Mouse (Mus musculus) hematopoietic stem cell, adult 5-6 weeks (primary cell): ENCODE data around the gene Ptpre. TPM values are rescaled to one million over a fixed set of nuclear protein-coding genes. Genes with fewer than 3 reads are reported as not detected.
"Not testable (repeated sequence)": the region's sequence is repeated elsewhere in the genome, so short reads cannot be mapped to it uniquely, and the experiment has no call there.

Experiments used
- ATAC-seq, 2 experiments: fragments of 125-278 bp in 1 of 2; replicated peaks in 1 of 2; 2 replicates each; pipeline ENCODE4 v1.8.0; 2016 to 2017; ENCODE audit warnings: inconsistent platforms in 2 of 2, mild to moderate bottlenecking in 2 of 2, moderate number of reproducible peaks in 2 of 2, low read depth in 1 of 2, moderate TSS enrichment in 1 of 2; ENCODE audit not compliant: low FRiP score in 2 of 2, poor library complexity in 2 of 2, severe bottlenecking in 2 of 2, insufficient read depth in 1 of 2, low TSS enrichment in 1 of 2
- total RNA-seq: library from RNA; stranded (forward); fragments of 172-1452, 232-1000 nt; gene quantifications from 2 replicates; pipeline ENCODE4 v1.2.3, GENCODE M21; 2017

The Ptpre gene
- total RNA-seq, 1 experiment from 2014 or later: 106 TPM

GRCm38 (mm10) chr7:135684098-135684497, 146.8 kb downstream of the Ptpre start:
- ATAC-seq: not testable (repeated sequence)

DNA sequence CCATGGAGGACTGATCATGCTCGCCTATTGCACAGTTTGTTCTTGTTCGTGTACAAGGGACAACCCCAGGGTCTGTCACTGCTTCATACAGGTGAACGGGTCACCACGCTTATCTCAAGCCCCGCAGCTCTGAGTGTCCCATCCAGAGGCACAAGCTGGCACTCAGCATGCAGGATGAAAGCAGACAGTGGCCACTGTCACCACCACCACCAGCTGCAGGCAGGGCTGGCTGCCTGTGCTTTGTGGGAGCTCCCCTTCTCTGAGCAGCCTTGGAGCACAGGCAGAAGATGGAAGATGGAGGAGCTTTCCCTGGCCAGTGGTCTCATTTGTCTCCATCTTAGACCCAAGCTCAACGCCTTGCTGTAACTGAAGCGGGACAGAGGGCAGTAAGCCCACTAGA, 147.7 kb downstream of the Ptpre start:
- ATAC-seq: no peak

DNA sequence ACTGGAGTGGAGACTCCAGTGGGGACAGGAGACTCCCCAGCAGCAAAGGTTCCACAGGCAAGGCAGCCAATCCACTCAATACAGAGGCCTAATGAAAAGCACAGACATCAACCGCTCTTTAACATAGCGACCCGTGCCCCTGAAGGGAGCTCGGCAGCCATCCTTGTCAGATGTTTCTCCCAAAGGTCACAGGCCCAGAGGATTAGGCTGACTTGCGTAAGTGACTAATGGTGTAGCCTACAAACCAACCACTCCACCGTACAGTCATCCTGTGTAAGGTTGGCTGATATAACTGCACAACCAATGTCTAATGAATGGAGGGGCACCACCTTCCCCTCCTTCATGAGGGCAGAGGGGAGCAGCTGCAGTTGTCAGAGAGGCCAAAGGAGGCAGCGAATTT, 152.1 kb downstream of the Ptpre start:
- ATAC-seq: no peak; a peak in 1 of 4 replicates

DNA sequence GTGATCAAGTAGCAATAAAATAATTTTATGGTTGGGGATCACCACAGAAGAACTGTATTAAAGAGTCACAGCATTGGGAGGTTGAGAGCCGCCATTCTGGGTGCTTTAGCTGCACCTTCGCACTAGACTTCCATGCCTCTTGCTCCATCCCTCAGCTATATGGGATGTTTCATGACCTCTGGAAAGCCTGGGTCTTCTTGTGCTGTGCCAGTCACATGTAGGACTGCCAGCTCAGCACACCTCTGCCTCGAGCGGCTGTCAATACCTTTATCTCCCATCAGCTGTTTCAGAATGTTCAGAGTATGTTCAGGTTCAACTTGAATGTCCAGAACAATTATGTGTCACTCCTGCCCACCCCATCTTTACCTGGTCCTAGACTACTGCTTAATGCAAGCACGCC, 154.7 kb downstream of the Ptpre start:
- no peak for ATAC-seq

- ATAC-seq: no peak
Measured at GRCm38 (mm10) chr7:135694130-135694529, 156.8 kb downstream of the Ptpre start.

DNA sequence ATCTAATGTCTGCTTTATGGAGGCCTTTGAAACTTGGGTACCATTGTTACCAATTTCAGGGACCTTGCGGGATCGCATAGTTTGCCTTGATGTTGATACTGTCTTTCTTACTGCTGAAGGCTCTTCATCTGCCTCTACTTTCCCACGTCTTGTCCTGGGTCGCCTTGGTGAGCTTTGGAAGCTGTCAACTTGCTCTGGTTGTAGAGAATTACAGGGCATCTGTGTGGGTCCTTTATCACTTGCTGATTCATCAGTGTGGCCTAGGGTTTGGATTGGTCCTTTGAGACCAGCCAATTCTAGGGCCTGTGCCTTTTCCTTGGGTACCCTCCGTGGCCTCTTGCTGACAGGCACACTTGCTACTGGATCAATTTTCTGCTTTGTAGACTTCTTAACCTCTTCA, 157.5 kb downstream of the Ptpre start:
- ATAC-seq: no peak

DNA sequence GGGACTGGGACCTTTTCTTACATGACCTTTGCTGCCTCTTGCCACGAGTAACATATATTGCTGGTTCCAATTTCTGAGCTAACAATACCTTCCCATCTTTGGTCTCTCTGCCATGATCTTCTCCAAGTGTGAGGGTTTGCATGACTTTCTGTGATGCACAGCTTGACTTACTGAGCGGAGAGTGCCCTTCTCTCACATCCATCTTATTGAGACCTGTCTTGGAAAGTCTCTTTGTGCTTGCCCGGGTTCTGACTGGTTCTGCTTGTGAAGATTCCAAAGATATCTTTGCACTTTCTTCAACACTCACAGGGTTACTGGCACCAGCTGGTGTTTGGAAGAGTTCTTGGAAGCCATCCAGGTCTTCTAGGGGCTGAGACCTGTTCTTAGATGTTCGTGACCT, 158.8 kb downstream of the Ptpre start:
- no peak for ATAC-seq

DNA sequence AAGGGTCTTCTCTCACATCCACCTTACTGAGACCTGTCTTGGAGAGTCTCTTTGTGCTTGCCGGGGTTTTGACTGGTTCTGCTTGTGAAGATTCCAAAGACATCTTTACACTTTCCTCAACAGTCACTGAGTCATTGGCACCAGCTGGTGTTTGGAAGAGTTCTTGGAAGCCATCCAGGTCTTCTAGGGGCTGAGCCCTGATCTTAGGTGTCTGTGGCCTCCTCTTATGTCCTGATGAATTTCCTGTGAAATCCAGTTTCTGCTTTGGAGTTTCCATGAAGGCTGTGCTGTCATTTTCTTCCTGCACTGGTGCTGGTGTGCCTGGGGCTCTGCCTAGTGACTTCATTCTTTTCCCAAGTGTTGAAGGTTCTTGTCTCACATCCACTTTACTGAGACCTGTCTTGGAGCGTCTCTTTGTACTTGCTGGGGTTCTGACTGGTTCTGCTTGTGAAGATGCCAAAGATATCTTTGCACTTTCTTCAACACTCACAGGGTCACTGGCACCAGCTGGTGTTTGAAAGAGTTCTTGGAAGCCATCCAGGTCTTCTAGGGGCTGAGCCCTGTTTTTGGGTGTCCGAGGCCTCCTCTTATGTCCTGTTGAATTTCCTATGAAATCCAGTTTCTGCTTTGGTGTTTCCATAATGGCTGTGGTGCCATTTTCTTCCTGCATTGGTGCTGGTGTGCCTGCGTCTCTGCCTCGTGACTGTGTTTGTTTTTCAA, 159.9 kb downstream of the Ptpre start:
- ATAC-seq: not testable (repeated sequence)

GRCm38 (mm10) chr7:135698362-135698761, 161.1 kb downstream of the Ptpre start:
- no peak for ATAC-seq

DNA sequence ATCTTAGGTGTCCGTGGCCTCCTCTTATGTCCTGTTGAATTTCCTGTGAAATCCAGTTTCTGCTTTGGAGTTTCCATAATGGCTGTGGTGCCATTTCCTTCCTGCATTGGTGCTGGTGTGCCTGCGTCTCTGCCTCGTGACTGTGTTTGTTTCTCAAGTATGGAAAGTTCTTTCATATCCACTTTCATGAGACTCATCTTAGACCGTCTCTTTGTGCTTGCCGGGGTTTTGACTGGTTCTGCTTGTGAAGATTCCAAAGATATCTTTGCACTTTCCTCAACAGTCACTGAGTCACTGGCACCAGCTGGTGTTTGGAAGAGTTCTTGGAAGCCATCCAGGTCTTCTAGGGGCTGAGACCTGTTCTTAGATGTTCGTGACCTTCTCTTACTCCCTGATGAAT, 162.1 kb downstream of the Ptpre start:
- not testable (repeated sequence) for ATAC-seq

- ATAC-seq: no peak
Measured at GRCm38 (mm10) chr7:135703600-135704148, 166.4 kb downstream of the Ptpre start.

GRCm38 (mm10) chr7:135704251-135704650, 167.0 kb downstream of the Ptpre start:
- no peak for ATAC-seq

GRCm38 (mm10) chr7:135705083-135705482, 167.8 kb downstream of the Ptpre start:
- ATAC-seq: peak; percentile 63 to 78

GRCm38 (mm10) chr7:135705753-135706152, 168.5 kb downstream of the Ptpre start:
- peak; percentile 18 to 31; a peak in 1 of 4 replicates for ATAC-seq

GRCm38 (mm10) chr7:135710702-135711101, 173.4 kb downstream of the Ptpre start:
- ATAC-seq: no peak

- no peak for ATAC-seq
Measured at GRCm38 (mm10) chr7:135712534-135712933, 175.3 kb downstream of the Ptpre start.

DNA sequence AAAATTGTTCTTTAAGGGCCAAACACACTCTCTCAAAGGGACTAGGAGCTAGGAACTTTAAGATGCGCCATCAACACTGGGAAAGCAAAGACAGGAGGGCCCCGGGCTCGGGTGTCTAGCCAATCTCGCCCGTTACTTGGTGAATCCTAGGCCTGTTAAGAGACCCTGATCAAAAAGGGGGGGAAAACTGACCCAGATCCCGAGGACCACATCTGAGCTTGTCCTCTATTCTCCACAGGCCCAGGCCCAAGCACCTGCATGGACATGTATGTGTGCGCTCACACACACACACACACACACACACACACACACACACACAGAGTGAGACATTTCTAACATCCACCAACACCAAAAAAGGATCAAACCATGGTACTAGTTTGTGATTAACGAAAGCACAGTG, 176.0 kb downstream of the Ptpre start:
- no peak for ATAC-seq

DNA sequence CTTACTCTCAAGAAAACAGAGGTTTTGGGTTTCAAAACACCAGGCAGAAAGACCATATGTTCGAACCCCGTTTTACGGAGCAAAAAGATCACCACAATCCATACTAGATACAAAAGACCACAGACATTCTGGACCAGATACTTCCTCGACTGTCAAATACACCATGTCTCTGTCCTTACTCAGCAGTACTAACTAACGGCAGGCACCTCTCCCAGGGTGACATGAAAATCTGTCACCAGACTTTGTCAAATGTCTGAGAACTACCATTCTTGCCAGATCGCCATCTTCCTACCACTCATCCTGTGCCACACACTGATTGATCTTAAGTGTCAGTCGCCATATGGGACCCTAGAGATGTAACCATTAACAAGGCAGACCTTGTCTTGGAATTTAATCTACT, 177.9 kb downstream of the Ptpre start:
- no peak for ATAC-seq
